In the genomic region with DNA sequence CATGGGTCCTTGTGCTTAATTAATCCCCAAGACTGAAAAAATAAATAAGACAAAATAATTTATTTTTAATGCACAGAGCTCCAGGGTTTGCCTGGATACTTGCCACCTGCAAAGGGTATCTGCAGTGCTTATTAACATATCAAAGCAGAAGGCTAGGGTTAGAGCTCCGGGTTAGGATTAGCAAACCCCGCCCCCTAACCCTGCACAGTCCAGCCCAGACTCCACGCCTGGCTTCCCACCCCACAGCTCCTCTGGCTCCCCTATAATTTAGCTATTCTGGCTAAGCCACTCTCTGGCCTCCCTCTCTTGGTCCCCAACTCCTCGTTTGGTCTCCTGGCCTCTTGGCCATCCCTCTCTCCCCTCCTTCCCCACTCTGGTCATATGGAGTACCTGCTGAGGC, we compare ENCODE assay signal across 23 mouse cellular contexts. TPM values are rescaled to one million over a fixed set of nuclear protein-coding genes. Genes with fewer than 3 reads are reported as not detected.
A peak's percentile ranks its signal among the peaks of the same experiment; 100 is the strongest.
DNase-seq lines count a peak whose midpoint lies in the region; ATAC-seq and TF ChIP-seq lines count a peak whose summit lies in the region.
"Had no signal": no experiment of that assay in that cellular context is flagged by ENCODE, and none has a peak within 500 bp of the region (broad histone marks: within the 10 kb centered on the region; RNA-seq: fewer than 3 reads in every experiment).

No protein-coding gene starts in this region.

- no peaks in the 10 kb centered on the region for H3K4me1 ChIP-seq in kidney, embryonic 16.5 days (ENCODE audit: insufficient read depth, low read length)
- H3K4me1 ChIP-seq: heart, embryonic 12.5 days; hindbrain, embryonic 15.5 days; limb, embryonic 12.5 days; liver, embryonic 12.5 days had no signal

- H3K9ac ChIP-seq in kidney, embryonic 16.5 days (replicated peaks; ENCODE audit: low read length) = no peak overlapping the region
- H3K9ac ChIP-seq: heart, embryonic 12.5 days; hindbrain, embryonic 15.5 days; limb, embryonic 12.5 days; liver, embryonic 12.5 days had no signal

- ATAC-seq in kidney, embryonic 16.5 days (ENCODE audit: low FRiP score, low TSS enrichment) = peak; percentile 51; the same call in 1 of the 2 replicates
- ATAC-seq in CD4-positive, CD25-positive, alpha-beta regulatory T cell, adult 4 months = no peak
- no peak for ATAC-seq in inflammation-experienced regulatory T-cells, adult 6 months
- ATAC-seq: intestine, postnatal 0 days; liver, embryonic 12.5 days had no signal

- H3K27me3 ChIP-seq in kidney, embryonic 16.5 days (ENCODE audit: insufficient read depth, low read length) = no peaks in the 10 kb centered on the region
- H3K27me3 ChIP-seq: heart, embryonic 12.5 days; hindbrain, embryonic 15.5 days; limb, embryonic 12.5 days had no signal

- DNase-seq in embryo, embryonic 10.5 days (ENCODE audit: low spot score) = peak; percentile 51
- no peak for DNase-seq in embryo, embryonic 10 days (ENCODE audit: low spot score)
- no peak for DNase-seq in kidney, postnatal 25 days
- peak; percentile 14 for DNase-seq in brain, embryonic 14.5 days (ENCODE audit: low read depth)
- peak; percentile 27 for DNase-seq in retina, postnatal 1 day
- DNase-seq: adrenal gland, adult 2 months; cerebellum, adult 8-10 months; heart, adult 11 months; heart, postnatal 14 days; lung, adult 2 months had no signal

- H3K4me3 ChIP-seq in kidney, embryonic 16.5 days (ENCODE audit: low read length) = no peak overlapping the region
- H3K4me3 ChIP-seq: heart, embryonic 12.5 days; hindbrain, embryonic 15.5 days; limb, embryonic 12.5 days; liver, embryonic 12.5 days; myocyte had no signal

- no peak overlapping the region for H3K4me2 ChIP-seq in kidney, embryonic 16.5 days (replicated peaks; ENCODE audit: low read depth, low read length)
- H3K4me2 ChIP-seq: heart, embryonic 12.5 days; hindbrain, embryonic 15.5 days; limb, embryonic 12.5 days; liver, embryonic 12.5 days had no signal

- no peak overlapping the region for H3K27ac ChIP-seq in kidney, embryonic 16.5 days (ENCODE audit: low read length)
- H3K27ac ChIP-seq: hindbrain, embryonic 15.5 days; kidney, postnatal 0 days; limb, embryonic 12.5 days; liver, embryonic 12.5 days had no signal

- no peaks in the 10 kb centered on the region for H3K9me3 ChIP-seq in kidney, embryonic 16.5 days (ENCODE audit: low read length)
- H3K9me3 ChIP-seq: heart, embryonic 12.5 days; hindbrain, embryonic 15.5 days; limb, embryonic 12.5 days; liver, embryonic 12.5 days had no signal

- TF ChIP-seq CTCF in brain, embryonic 14.5 days (IDR thresholded peaks at IDR 0.05; ENCODE audit: borderline replicate concordance, extremely low read depth, insufficient read depth, insufficient read length) = no peak

- H3K36me3 ChIP-seq in kidney, embryonic 16.5 days (ENCODE audit: insufficient read depth, low read length) = no peaks in the 10 kb centered on the region
- H3K36me3 ChIP-seq: heart, embryonic 12.5 days; hindbrain, embryonic 15.5 days; limb, embryonic 12.5 days; liver, embryonic 12.5 days had no signal

- WGBS in kidney, embryonic 16.5 days = 11% methylated on average over 4 of the region's 4 CpGs

- no peak for TF ChIP-seq POLR2A in brain, embryonic 14.5 days (IDR thresholded peaks at IDR 0.05; ENCODE audit: borderline replicate concordance, extremely low read depth, insufficient read depth, insufficient read length, poor library complexity, severe bottlenecking)

RNA-seq across cellular contexts. Expression of a gene that starts 14.5 kb away (rescaled TPM):
- 2.8 and 3.6 TPM in 2 replicates for polyA plus RNA-seq in kidney, embryonic 16.5 days (2015; fragmentation: Nextera tagmentation; extraction: Ambion mirVana)
- not detected in 2 replicates for polyA plus RNA-seq in brain, embryonic 14.5 days (2012; rRNA removed)
- polyA plus RNA-seq in CD4-positive, CD25-positive, alpha-beta regulatory T cell, adult 4 months (2017; shearing (Covaris generic)) = not detected
- polyA plus RNA-seq in inflammation-experienced regulatory T-cells, adult 6 months (2017; shearing (Covaris generic)) = not detected
- polyA plus RNA-seq: cortical plate, adult 2 months; frontal cortex, adult 2 months; heart, embryonic 12.5 days; hindbrain, embryonic 15.5 days; limb, embryonic 12.5 days; liver, embryonic 12.5 days; myocyte; neural tube, embryonic 14.5 days had no signal

RNA-seq across cellular contexts. Expression of a gene that starts 35.6 kb away (rescaled TPM):
- polyA plus RNA-seq in kidney, embryonic 16.5 days (2015; fragmentation: Nextera tagmentation; extraction: Ambion mirVana) = 79.2 and 84.1 TPM in 2 replicates
- polyA plus RNA-seq in brain, embryonic 14.5 days (2012; rRNA removed) = 51.3 and 53.6 TPM in 2 replicates
- polyA plus RNA-seq in CD4-positive, CD25-positive, alpha-beta regulatory T cell, adult 4 months (2017; shearing (Covaris generic)) = 10 to 100 TPM; 36.2 to 41.6 TPM
- 10 to 100 TPM; 34.2 to 43.2 (median 40.5) TPM for polyA plus RNA-seq in inflammation-experienced regulatory T-cells, adult 6 months (2017; shearing (Covaris generic))

RNA-seq across cellular contexts. Expression of a gene that starts 42.8 kb away (rescaled TPM):
- polyA plus RNA-seq in kidney, embryonic 16.5 days (2015; fragmentation: Nextera tagmentation; extraction: Ambion mirVana) = 10.0 and 16.9 TPM in 2 replicates
- polyA plus RNA-seq in brain, embryonic 14.5 days (2012; rRNA removed) = 3.6 and 3.9 TPM in 2 replicates
- 1 to 10 TPM; 1.3 to 1.8 TPM for polyA plus RNA-seq in CD4-positive, CD25-positive, alpha-beta regulatory T cell, adult 4 months (2017; shearing (Covaris generic))
- polyA plus RNA-seq in inflammation-experienced regulatory T-cells, adult 6 months (2017; shearing (Covaris generic)) = 1 to 10 TPM in 1 of 3 experiments, under 1 TPM in 2; 0.46 to 1.3 (median 0.57) TPM

RNA-seq across cellular contexts. Expression of a gene that starts 43.1 kb away (rescaled TPM):
- polyA plus RNA-seq in kidney, embryonic 16.5 days (2015; fragmentation: Nextera tagmentation; extraction: Ambion mirVana) = 22.8 and 23.8 TPM in 2 replicates
- polyA plus RNA-seq in brain, embryonic 14.5 days (2012; rRNA removed) = 29.9 and 31.2 TPM in 2 replicates
- polyA plus RNA-seq in CD4-positive, CD25-positive, alpha-beta regulatory T cell, adult 4 months (2017; shearing (Covaris generic)) = 1 to 10 TPM; 8.0 to 8.5 TPM
- polyA plus RNA-seq in inflammation-experienced regulatory T-cells, adult 6 months (2017; shearing (Covaris generic)) = 1 to 10 TPM; 6.7 to 7.2 (median 6.9) TPM

RNA-seq across cellular contexts. Expression of a gene that starts 43.3 kb away (rescaled TPM):
- 10.1 and 10.9 TPM in 2 replicates for polyA plus RNA-seq in kidney, embryonic 16.5 days (2015; fragmentation: Nextera tagmentation; extraction: Ambion mirVana)
- 1.9 and 2.6 TPM in 2 replicates for polyA plus RNA-seq in brain, embryonic 14.5 days (2012; rRNA removed)
- 1 to 10 TPM; 1.7 to 2.1 TPM for polyA plus RNA-seq in CD4-positive, CD25-positive, alpha-beta regulatory T cell, adult 4 months (2017; shearing (Covaris generic))
- polyA plus RNA-seq in inflammation-experienced regulatory T-cells, adult 6 months (2017; shearing (Covaris generic)) = 1 to 10 TPM; 1.6 to 2.2 (median 2.1) TPM

Comparison
In these comparisons a context has a peak if more than half of its experiments do, and no peak if none do; other contexts are left out.
1. DNase-seq: peak in embryo, embryonic 10.5 days (single experiment), brain, embryonic 14.5 days (single experiment) and retina, postnatal 1 day (single experiment); none in embryo, embryonic 10 days (single experiment) and kidney, postnatal 25 days (0 of 2).